Mouse (Mus musculus) spleen, embryonic (tissue): ENCODE data around the gene Ctns.

Experiments used
- CTCF ChIA-PET: fragments of 350-600 bp; sonication (Branson Sonifier 250); formaldehyde crosslinking; loops from one replicate; lab custom pipeline; 2022; lab: Charles Lee

The Ctns gene

GRCm38 (mm10) chr11:73146026-73146974 is 52.5 kb downstream of the Ctns start:
- CTCF ChIA-PET, result no interaction called here

GRCm38 (mm10) chr11:73144261-73144681 is 54.6 kb downstream of the Ctns start:
- CTCF ChIA-PET, result no interaction called here

GRCm38 (mm10) chr11:73137591-73138501 is 61.0 kb downstream of the Ctns start, which contains the start of gene Haspin:
TSS of gene Haspin (minus strand) at chr11:73138294.
- CTCF ChIA-PET, result no interaction called here

DNA sequence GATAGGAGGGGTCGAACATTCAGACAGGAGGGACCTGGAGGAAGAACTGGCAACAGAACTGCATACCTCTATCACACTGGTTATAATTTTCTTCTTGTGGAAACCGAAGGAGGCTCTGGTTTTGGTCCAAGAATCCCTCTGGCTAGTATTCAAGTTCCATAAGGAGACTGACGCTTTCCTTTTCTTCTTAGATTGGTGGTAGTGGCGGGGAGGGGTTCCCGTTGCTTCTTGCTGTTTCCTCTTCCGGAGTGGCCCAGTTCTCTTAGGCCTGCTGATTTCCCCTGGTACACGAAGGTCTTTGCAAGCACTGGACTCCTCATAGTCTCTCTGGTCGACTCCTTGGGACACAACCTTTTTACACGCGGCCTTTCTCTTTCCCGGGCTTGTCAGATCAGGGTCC is 61.7 kb downstream of the Ctns start:
- CTCF ChIA-PET, result no interaction called here

- CTCF ChIA-PET, result no interaction called here
Observed at GRCm38 (mm10) chr11:73136587-73136986, 62.3 kb downstream of the Ctns start.

- CTCF ChIA-PET, result no interaction called here
Observed at GRCm38 (mm10) chr11:73134222-73134621, 64.6 kb downstream of the Ctns start.
